Mouse (Mus musculus): ENCODE results near the gene Rad23a. TPM values are rescaled to one million over a fixed set of nuclear protein-coding genes. Genes with fewer than 3 reads are reported as not detected.

The Rad23a gene
- polyA plus RNA-seq, 1 experiment from 2014 or later = 95.4 TPM

GRCm38 (mm10) chr8:84793791-84794485 lies 46.5 kb downstream of the Rad23a start:
- peak overlapping the region; percentile 13; the same call in 1 of the 2 replicates for H3K9ac ChIP-seq (ENCODE audit: low read depth, low read length)
- H3K4me3 ChIP-seq (ENCODE audit: low read length) = no peak overlapping the region
- H3K4me1 ChIP-seq (ENCODE audit: control insufficient read depth, insufficient read depth, low read depth, low read length) = peaks cover 27% of the 10 kb centered on the region

GRCm38 (mm10) chr8:84793134-84793533 lies 47.3 kb downstream of the Rad23a start:
- peak overlapping the region; percentile 75 for H3K27ac ChIP-seq (ENCODE audit: low read depth, low read length)
- no peak overlapping the region for H3K4me3 ChIP-seq (ENCODE audit: low read length)
- H3K4me2 ChIP-seq (ENCODE audit: low read length) = no peak overlapping the region
- 80% methylated on average over 9 of the region's 9 CpGs for WGBS
- H3K4me1 ChIP-seq (ENCODE audit: control insufficient read depth, insufficient read depth, low read depth, low read length) = peaks cover 34% of the 10 kb centered on the region
- H3K9me3 ChIP-seq (ENCODE audit: control insufficient read depth, low read length) = no peaks in the 10 kb centered on the region
- no peaks in the 10 kb centered on the region for H3K36me3 ChIP-seq (ENCODE audit: control insufficient read depth, insufficient read depth, low read length)
- H3K9ac ChIP-seq (ENCODE audit: low read depth, low read length) = no peak overlapping the region
- peaks cover 37% of the 10 kb centered on the region for H3K27me3 ChIP-seq (replicated peaks; ENCODE audit: control insufficient read depth, insufficient read depth, low read length)
- no peak for ATAC-seq

More at GRCm38 (mm10) chr8:84793791-84794485, 46.5 kb downstream of the Rad23a start:
- 38% methylated on average over 13 of the region's 13 CpGs for WGBS
- peak overlapping the region; percentile 75 for H3K27ac ChIP-seq (ENCODE audit: low read depth, low read length)
- no peaks in the 10 kb centered on the region for H3K36me3 ChIP-seq (ENCODE audit: control insufficient read depth, insufficient read depth, low read length)
- H3K9me3 ChIP-seq (ENCODE audit: control insufficient read depth, low read length) = no peaks in the 10 kb centered on the region
- H3K4me2 ChIP-seq (ENCODE audit: low read length) = peak overlapping the region; percentile 35
- ATAC-seq = peak; percentile 90
- peaks cover 37% of the 10 kb centered on the region for H3K27me3 ChIP-seq (replicated peaks; ENCODE audit: control insufficient read depth, insufficient read depth, low read length)

GRCm38 (mm10) chr8:84792429-84792947 lies 48.0 kb downstream of the Rad23a start:
- Histone ChIP-seq H3K4me1 (ENCODE audit: control insufficient read depth, insufficient read depth, low read depth, low read length) (peaks cover 40% of the 10 kb centered on the region), H3K9me3 (ENCODE audit: control insufficient read depth, low read length) (no peaks in the 10 kb centered on the region), H3K36me3 (ENCODE audit: control insufficient read depth, insufficient read depth, low read length) (no peaks in the 10 kb centered on the region), H3K9ac (ENCODE audit: low read depth, low read length) (no peak overlapping the region), H3K27ac (ENCODE audit: low read depth, low read length) (peak overlapping the region; percentile 45), H3K4me3 (ENCODE audit: low read length) (no peak overlapping the region), H3K4me2 (ENCODE audit: low read length) (no peak overlapping the region), H3K27me3 (replicated peaks; ENCODE audit: control insufficient read depth, insufficient read depth, low read length) (peaks cover 35% of the 10 kb centered on the region)
- ATAC-seq = no peak
- WGBS = 79% methylated on average over 12 of the region's 12 CpGs

- H3K27me3 ChIP-seq (replicated peaks; ENCODE audit: control insufficient read depth, insufficient read depth, low read length) = peaks cover 38% of the 10 kb centered on the region
- H3K9me3 ChIP-seq (ENCODE audit: control insufficient read depth, low read length) = no peaks in the 10 kb centered on the region
- 49% methylated on average over 2 of the region's 2 CpGs for WGBS
- no peaks in the 10 kb centered on the region for H3K36me3 ChIP-seq (ENCODE audit: control insufficient read depth, insufficient read depth, low read length)
- H3K9ac ChIP-seq (ENCODE audit: low read depth, low read length) = peak overlapping the region; percentile 4; the same call in 1 of the 2 replicates
- peak overlapping the region; percentile 55; the same call in 1 of the 2 replicates for H3K27ac ChIP-seq (ENCODE audit: low read depth, low read length)
- no peak overlapping the region for H3K4me2 ChIP-seq (ENCODE audit: low read length)
- no peak overlapping the region for H3K4me3 ChIP-seq (ENCODE audit: low read length)
- no peak for ATAC-seq
- H3K4me1 ChIP-seq (ENCODE audit: control insufficient read depth, insufficient read depth, low read depth, low read length) = peaks cover 55% of the 10 kb centered on the region
Measured at GRCm38 (mm10) chr8:84790537-84790936, 49.9 kb downstream of the Rad23a start.

- Histone ChIP-seq H3K27me3 (replicated peaks; ENCODE audit: control insufficient read depth, insufficient read depth, low read length) (peaks cover 38% of the 10 kb centered on the region), H3K4me2 (ENCODE audit: low read length) (peak overlapping the region; percentile 12), H3K27ac (ENCODE audit: low read depth, low read length) (peak overlapping the region; percentile 55), H3K4me1 (ENCODE audit: control insufficient read depth, insufficient read depth, low read depth, low read length) (peaks cover 56% of the 10 kb centered on the region), H3K4me3 (ENCODE audit: low read length) (no peak overlapping the region), H3K36me3 (ENCODE audit: control insufficient read depth, insufficient read depth, low read length) (no peaks in the 10 kb centered on the region), H3K9me3 (ENCODE audit: control insufficient read depth, low read length) (no peaks in the 10 kb centered on the region), H3K9ac (ENCODE audit: low read depth, low read length) (peak overlapping the region; percentile 14; the same call in 1 of the 2 replicates)
- WGBS = 70% methylated on average over 9 of the region's 9 CpGs
- peak; percentile 14 for ATAC-seq
Measured at GRCm38 (mm10) chr8:84789855-84790486, 50.5 kb downstream of the Rad23a start.

- H3K4me1 ChIP-seq (ENCODE audit: control insufficient read depth, insufficient read depth, low read depth, low read length) = peaks cover 58% of the 10 kb centered on the region
- peak overlapping the region; percentile 55 for H3K27ac ChIP-seq (ENCODE audit: low read depth, low read length)
- peak overlapping the region; percentile 0 for H3K4me2 ChIP-seq (ENCODE audit: low read length)
- 0 out of 2 replicates have a peak overlapping the region, but pooled peaks have one; percentile 14 for H3K9ac ChIP-seq (ENCODE audit: low read depth, low read length)
- peaks cover 33% of the 10 kb centered on the region for H3K27me3 ChIP-seq (replicated peaks; ENCODE audit: control insufficient read depth, insufficient read depth, low read length)
- ATAC-seq = no peak
- no peak overlapping the region for H3K4me3 ChIP-seq (ENCODE audit: low read length)
- 54% methylated on average over 5 of the region's 5 CpGs for WGBS
- no peaks in the 10 kb centered on the region for H3K36me3 ChIP-seq (ENCODE audit: control insufficient read depth, insufficient read depth, low read length)
- H3K9me3 ChIP-seq (ENCODE audit: control insufficient read depth, low read length) = no peaks in the 10 kb centered on the region
Measured at GRCm38 (mm10) chr8:84789345-84789744, 51.1 kb downstream of the Rad23a start.

GRCm38 (mm10) chr8:84788896-84789295 lies 51.6 kb downstream of the Rad23a start:
- H3K4me3 ChIP-seq (ENCODE audit: low read length) = no peak overlapping the region

GRCm38 (mm10) chr8:84787523-84788302 lies 52.8 kb downstream of the Rad23a start:
- peaks cover 61% of the 10 kb centered on the region for H3K4me1 ChIP-seq (ENCODE audit: control insufficient read depth, insufficient read depth, low read depth, low read length)
- H3K9ac ChIP-seq (ENCODE audit: low read depth, low read length) = no peak overlapping the region; the same call in 1 of the 2 replicates
- WGBS = 16% methylated on average over 14 of the region's 14 CpGs
- H3K4me3 ChIP-seq (ENCODE audit: low read length) = no peak overlapping the region
- H3K4me2 ChIP-seq (ENCODE audit: low read length) = no peak overlapping the region
- no peaks in the 10 kb centered on the region for H3K36me3 ChIP-seq (ENCODE audit: control insufficient read depth, insufficient read depth, low read length)
- no peak overlapping the region for H3K27ac ChIP-seq (ENCODE audit: low read depth, low read length)
- ATAC-seq = no peak
- H3K9me3 ChIP-seq (ENCODE audit: control insufficient read depth, low read length) = no peaks in the 10 kb centered on the region
- peaks cover 32% of the 10 kb centered on the region for H3K27me3 ChIP-seq (replicated peaks; ENCODE audit: control insufficient read depth, insufficient read depth, low read length)

More at GRCm38 (mm10) chr8:84788896-84789295, 51.6 kb downstream of the Rad23a start:
- ATAC-seq = no peak
- 18% methylated on average over 11 of the region's 11 CpGs for WGBS
- Histone ChIP-seq H3K27me3 (replicated peaks; ENCODE audit: control insufficient read depth, insufficient read depth, low read length) (peaks cover 32% of the 10 kb centered on the region), H3K9ac (ENCODE audit: low read depth, low read length) (no peak overlapping the region), H3K27ac (ENCODE audit: low read depth, low read length) (peak overlapping the region; percentile 55), H3K36me3 (ENCODE audit: control insufficient read depth, insufficient read depth, low read length) (no peaks in the 10 kb centered on the region), H3K4me1 (ENCODE audit: control insufficient read depth, insufficient read depth, low read depth, low read length) (peaks cover 61% of the 10 kb centered on the region), H3K4me2 (ENCODE audit: low read length) (no peak overlapping the region), H3K9me3 (ENCODE audit: control insufficient read depth, low read length) (no peaks in the 10 kb centered on the region)

Data from hindbrain, embryonic 16.5 days (tissue).